Mouse (Mus musculus) kidney, postnatal 14 days (tissue): Measurements from ENCODE around the gene Lsr.
"Not testable (repeated sequence)": the region's sequence is repeated elsewhere in the genome, so short reads cannot be mapped to it uniquely, and the experiment has no call there.

Experiments
- DNase-seq: peaks from one replicate; pipeline ENCODE4 v3.0.0; 2022; ENCODE audit warnings: mixed read lengths

The Lsr gene

GRCm38 (mm10) chr7:30924071-30924470 lies 49.2 kb downstream of the Lsr start:
- no peak for DNase-seq

GRCm38 (mm10) chr7:30922490-30922889 lies 50.8 kb downstream of the Lsr start:
- DNase-seq: not testable (repeated sequence)

GRCm38 (mm10) chr7:30920217-30920616 lies 53.0 kb downstream of the Lsr start:
- no peak for DNase-seq

GRCm38 (mm10) chr7:30917219-30917618 lies 56.0 kb downstream of the Lsr start:
- DNase-seq: no peak

GRCm38 (mm10) chr7:30916713-30917112 lies 56.6 kb downstream of the Lsr start:
- no peak for DNase-seq

- DNase-seq: no peak
Measured at GRCm38 (mm10) chr7:30914732-30915131, 58.5 kb downstream of the Lsr start, which contains the start of gene Mag. Gene Mag (minus strand): TSS chr7:30914873.

GRCm38 (mm10) chr7:30909773-30910172 lies 63.5 kb downstream of the Lsr start:
- DNase-seq: no peak

- DNase-seq: no peak
Measured at GRCm38 (mm10) chr7:30908992-30909431, 64.3 kb downstream of the Lsr start.

- peak; percentile 29 for DNase-seq
Measured at GRCm38 (mm10) chr7:30908277-30908991, 64.8 kb downstream of the Lsr start.
